Mouse (Mus musculus) left cerebral cortex, adult 2 months (tissue): Measurements from ENCODE around the gene Rad23a. TPM values are rescaled to one million over a fixed set of nuclear protein-coding genes. Genes with fewer than 3 reads are reported as not detected.

Experiments used
- DNase-seq, 2 experiments: peaks; one replicate each; pipeline ENCODE4 v3.0.0; 2021 to 2022; ENCODE audit warnings: low spot score in 2 of 2, mixed read lengths in 1 of 2; ENCODE audit errors: extremely low spot score in 1 of 2
- H3K27ac ChIP-seq: fragments of 200-600 bp; 2 replicates; pipeline ENCODE4 v1.8.1; 2022
- H3K4me3 ChIP-seq: fragments of 200-600 bp; 2 replicates; pipeline ENCODE4 v1.8.1; 2022
- CTCF ChIP-seq: fragments of 200-600 bp; IDR thresholded peaks from 2 replicates; pipeline ENCODE4 v1.8.1; 2022; ENCODE audit warnings: antibody characterized with exemption, mild to moderate bottlenecking, moderate library complexity
- intact Hi-C: fragments of 180-260 bp; cut with DNase I; formaldehyde crosslinking; loops from one replicate; pipeline ENCODE4 v1.15.1; 2025
- total RNA-seq, 2 experiments: library from RNA; stranded (reverse); gene quantifications; 2 replicates each; pipeline ENCODE4 v1.2.3; 2021

Gene Rad23a
- total RNA-seq, 2 experiments from 2014 or later = 77.7 to 77.8 TPM

- H3K4me3 ChIP-seq = peak within 1 kb of the TSS; percentile 92
- intact Hi-C loops = loop anchor here (5.0 kb wide), 1 partner anchor 35 kb away; the partner anchor contains the start of gene Gcdh
- DNase-seq = peak; percentile 90 to 92
- no peak for TF ChIP-seq CTCF
- H3K27ac ChIP-seq = peak within 1 kb of the TSS; percentile 92
Observed at GRCm38 (mm10) chr8:84856864-84857441, 16.5 kb upstream of the Rad23a start, which contains the start of gene Farsa. Gene Farsa, plus strand, starts transcription at chr8:84856989.

GRCm38 (mm10) chr8:84856434-84856833 is 16.0 kb upstream of the Rad23a start:
- no peak for TF ChIP-seq CTCF
- 0 out of 2 replicates have a peak overlapping the region, but pooled peaks have one; percentile 92 for H3K27ac ChIP-seq
- no peak overlapping the region for H3K4me3 ChIP-seq
- intact Hi-C loops = loop anchor here (5.0 kb wide), 1 partner anchor 36 kb away; the partner anchor contains the start of gene Gcdh
- no peak for DNase-seq

- Histone ChIP-seq H3K4me3 (peak overlapping the region; percentile 51), H3K27ac (peak overlapping the region; percentile 71; the same call in 1 of the 2 replicates)
- intact Hi-C loops = no loop called here
- no peak for DNase-seq
- no peak for TF ChIP-seq CTCF
Observed at GRCm38 (mm10) chr8:84847684-84848435, 7.4 kb upstream of the Rad23a start.

GRCm38 (mm10) chr8:84846722-84847572 is 6.5 kb upstream of the Rad23a start, which contains the start of gene Calr:
Gene Calr, minus strand, starts transcription at chr8:84846934.
- peak within 1 kb of the TSS; percentile 99 for H3K27ac ChIP-seq
- intact Hi-C loops = no loop called here
- H3K4me3 ChIP-seq = peak within 1 kb of the TSS; percentile 100
- peak; percentile 99 for DNase-seq
- peak; percentile 18 for TF ChIP-seq CTCF

- peak overlapping the region; percentile 100 for H3K4me3 ChIP-seq
- no peak for TF ChIP-seq CTCF
- intact Hi-C loops = no loop called here
- H3K27ac ChIP-seq = peak overlapping the region; percentile 99
- no peak for DNase-seq
Observed at GRCm38 (mm10) chr8:84846094-84846721, 5.7 kb upstream of the Rad23a start.

GRCm38 (mm10) chr8:84845355-84846093 is 5.1 kb upstream of the Rad23a start:
- Histone ChIP-seq H3K4me3 (peak overlapping the region; percentile 100), H3K27ac (peak overlapping the region; percentile 99)
- intact Hi-C loops = no loop called here
- TF ChIP-seq CTCF = peak; percentile 56
- DNase-seq = peak in 1 of 2 experiments; percentile 20

- intact Hi-C loops = no loop called here
- no peak for DNase-seq
- no peak for TF ChIP-seq CTCF
- H3K27ac ChIP-seq = no peak overlapping the region; the same call in 1 of the 2 replicates
- H3K4me3 ChIP-seq = peak overlapping the region; percentile 100
Observed at GRCm38 (mm10) chr8:84844397-84845070, 4.1 kb upstream of the Rad23a start.

GRCm38 (mm10) chr8:84841514-84841913 is 1.0 kb upstream of the Rad23a start:
- TF ChIP-seq CTCF = no peak
- intact Hi-C loops = no loop called here
- no peak overlapping the region for H3K4me3 ChIP-seq
- DNase-seq = no peak
- H3K27ac ChIP-seq = no peak overlapping the region

- DNase-seq = no peak
- peak overlapping the region; percentile 99 for H3K4me3 ChIP-seq
- peak overlapping the region; percentile 89 for H3K27ac ChIP-seq
- TF ChIP-seq CTCF = no peak
- intact Hi-C loops = no loop called here
Observed at GRCm38 (mm10) chr8:84839875-84840247, 604 bp downstream of the Rad23a start.

- DNase-seq = no peak
- intact Hi-C loops = no loop called here
- no peak for TF ChIP-seq CTCF
Observed at GRCm38 (mm10) chr8:84839411-84839810, 1.1 kb downstream of the Rad23a start.

More at GRCm38 (mm10) chr8:84839411-84839810, 1.1 kb downstream of the Rad23a start:
- H3K27ac ChIP-seq = no peak overlapping the region
- peak overlapping the region; percentile 99 for H3K4me3 ChIP-seq
